Mouse (Mus musculus) cerebellum, postnatal 10 days (tissue): ENCODE results near the gene Atp2b2.
"Not testable (repeated sequence)": the region's sequence is repeated elsewhere in the genome, so short reads cannot be mapped to it uniquely, and the experiment has no call there.

ENCODE experiments used
- DNase-seq, 2 experiments: peaks; one replicate each; pipeline ENCODE4 v3.0.0; 2021; ENCODE audit warnings: mixed read lengths in 2 of 2

The Atp2b2 gene

GRCm38 (mm10) chr6:113785658-113786057 lies 256.8 kb downstream of the Atp2b2 start:
- no peak for DNase-seq

- DNase-seq = no peak
Observed at GRCm38 (mm10) chr6:113778229-113778753, 264.1 kb downstream of the Atp2b2 start.

- no peak for DNase-seq
Observed at GRCm38 (mm10) chr6:113768804-113769203, 273.6 kb downstream of the Atp2b2 start.

GRCm38 (mm10) chr6:113761644-113762043 lies 280.8 kb downstream of the Atp2b2 start:
- peak; percentile 80 to 91 for DNase-seq

- DNase-seq = no peak
Observed at GRCm38 (mm10) chr6:113749119-113749685, 293.2 kb downstream of the Atp2b2 start.

GRCm38 (mm10) chr6:113748351-113748750 lies 294.1 kb downstream of the Atp2b2 start:
- no peak for DNase-seq

- DNase-seq = no peak
Observed at GRCm38 (mm10) chr6:113747284-113747683, 295.1 kb downstream of the Atp2b2 start.

GRCm38 (mm10) chr6:113745117-113745516 lies 297.3 kb downstream of the Atp2b2 start:
- no peak for DNase-seq

GRCm38 (mm10) chr6:113743111-113743510 lies 299.3 kb downstream of the Atp2b2 start:
- DNase-seq = no peak

- DNase-seq = no peak
Observed at GRCm38 (mm10) chr6:113742321-113742720, 300.1 kb downstream of the Atp2b2 start.

- no peak for DNase-seq
Observed at GRCm38 (mm10) chr6:113741425-113741824, 301.0 kb downstream of the Atp2b2 start.

- peak; percentile 91 to 93 for DNase-seq
Observed at GRCm38 (mm10) chr6:113740236-113741217, 301.9 kb downstream of the Atp2b2 start, which contains the start of gene Sec13. Gene Sec13 (minus strand): TSS chr6:113740743.

GRCm38 (mm10) chr6:113737318-113738046 lies 304.9 kb downstream of the Atp2b2 start:
- DNase-seq = no peak

- no peak for DNase-seq
Observed at GRCm38 (mm10) chr6:113731296-113731695, 311.1 kb downstream of the Atp2b2 start.

GRCm38 (mm10) chr6:113728181-113728580 lies 314.2 kb downstream of the Atp2b2 start:
- DNase-seq = no peak

GRCm38 (mm10) chr6:113721061-113721460 lies 321.4 kb downstream of the Atp2b2 start:
- DNase-seq = no peak

- no peak for DNase-seq
Observed at GRCm38 (mm10) chr6:113719878-113720277, 322.5 kb downstream of the Atp2b2 start, which contains the start of gene Ghrl. Gene Ghrl (minus strand): TSS chr6:113719880.

GRCm38 (mm10) chr6:113717541-113717940 lies 324.9 kb downstream of the Atp2b2 start:
- no peak for DNase-seq

GRCm38 (mm10) chr6:113714797-113715196 lies 327.6 kb downstream of the Atp2b2 start:
- no peak for DNase-seq

- DNase-seq = no peak
Observed at GRCm38 (mm10) chr6:113714276-113714675, 328.1 kb downstream of the Atp2b2 start.

GRCm38 (mm10) chr6:113713389-113713788 lies 329.0 kb downstream of the Atp2b2 start:
- DNase-seq = not testable (repeated sequence)

- DNase-seq = no peak
Observed at GRCm38 (mm10) chr6:113712718-113713117, 329.7 kb downstream of the Atp2b2 start.
